ENCODE assay signal across 17 mouse cellular contexts in genomic region chr16:50026100-50026884, GRCm38 (mm10).
DNase-seq lines count a peak whose midpoint lies in the region; ATAC-seq lines count a peak whose summit lies in the region.
"Had no signal": no experiment of that assay in that cellular context is flagged by ENCODE, and none has a peak within 500 bp of the region (broad histone marks: within the 10 kb centered on the region; RNA-seq: fewer than 3 reads in every experiment).

No protein-coding gene starts in this region.

- H3K27ac ChIP-seq in forebrain, embryonic 14.5 days (ENCODE audit: low read depth, low read length): no peak overlapping the region
- no peak overlapping the region for H3K27ac ChIP-seq in forebrain, embryonic 10.5 days
- H3K27ac ChIP-seq in limb, embryonic 10.5 days: 0 out of 2 replicates have a peak overlapping the region, but pooled peaks have one; percentile 14
- H3K27ac ChIP-seq: heart, adult 2 months; kidney, postnatal 0 days; limb, embryonic 15.5 days; lung, embryonic 15.5 days; midbrain, embryonic 12.5 days had no signal

- no peak overlapping the region for H3K9ac ChIP-seq in forebrain, embryonic 14.5 days (ENCODE audit: low read length)
- H3K9ac ChIP-seq: limb, embryonic 15.5 days; lung, embryonic 15.5 days; midbrain, embryonic 12.5 days had no signal

- no peak overlapping the region for H3K4me2 ChIP-seq in forebrain, embryonic 14.5 days (ENCODE audit: low read length)
- H3K4me2 ChIP-seq: limb, embryonic 15.5 days; lung, embryonic 15.5 days; midbrain, embryonic 12.5 days had no signal

- no peaks in the 10 kb centered on the region for H3K9me3 ChIP-seq in forebrain, embryonic 14.5 days (replicated peaks; ENCODE audit: control insufficient read depth, low read length)
- no peaks in the 10 kb centered on the region; the same call in 1 of the 2 replicates for H3K9me3 ChIP-seq in forebrain, embryonic 10.5 days
- H3K9me3 ChIP-seq in limb, embryonic 10.5 days (replicated peaks): no peaks in the 10 kb centered on the region
- H3K9me3 ChIP-seq: limb, embryonic 15.5 days; lung, embryonic 15.5 days; midbrain, embryonic 12.5 days had no signal

- peaks cover 7% of the 10 kb centered on the region; the same call in 1 of the 2 replicates for H3K4me1 ChIP-seq in forebrain, embryonic 14.5 days (ENCODE audit: control insufficient read depth, insufficient read depth, low read length)
- H3K4me1 ChIP-seq in forebrain, embryonic 10.5 days: peaks cover 17% of the 10 kb centered on the region
- H3K4me1 ChIP-seq in limb, embryonic 10.5 days: peaks cover 25% of the 10 kb centered on the region

- no peak for DNase-seq in forebrain, embryonic 14.5 days (ENCODE audit: low spot score)
- DNase-seq in forebrain, embryonic 10.5 days (ENCODE audit: extremely low spot score, low spot score): no peak
- DNase-seq in thymus, postnatal 4 days: peak; percentile 19
- DNase-seq in thymus, adult 18-20 months: no peak
- DNase-seq in limb, embryonic 10.5 days (ENCODE audit: low spot score): no peak
- no peak for DNase-seq in urinary bladder, postnatal 14 days (ENCODE audit: low spot score)
- no peak for DNase-seq in adipocyte (ENCODE audit: low spot score)
- DNase-seq in layer of hippocampus, adult 8-10 months (ENCODE audit: low spot score in 2 of 2): no peak
- DNase-seq: cerebellum, adult 9-11 months; heart, adult 2 months; heart, postnatal 14 days had no signal

- H3K27me3 ChIP-seq in forebrain, embryonic 14.5 days (replicated peaks; ENCODE audit: control insufficient read depth, insufficient read depth, low read length): no peaks in the 10 kb centered on the region
- no peaks in the 10 kb centered on the region for H3K27me3 ChIP-seq in forebrain, embryonic 10.5 days (ENCODE audit: poor library complexity, severe bottlenecking)
- no peaks in the 10 kb centered on the region for H3K27me3 ChIP-seq in limb, embryonic 10.5 days (ENCODE audit: low read depth, poor library complexity, severe bottlenecking)
- H3K27me3 ChIP-seq: limb, embryonic 15.5 days; lung, embryonic 15.5 days; midbrain, embryonic 12.5 days; Patski had no signal

- WGBS in forebrain, embryonic 14.5 days: 22% methylated on average over 3 of the region's 3 CpGs
- WGBS in forebrain, embryonic 10.5 days: 21% methylated on average over 3 of the region's 3 CpGs
- WGBS in limb, embryonic 10.5 days: 11% methylated on average over 3 of the region's 3 CpGs

- peak; percentile 71 for ATAC-seq in forebrain, embryonic 14.5 days
- ATAC-seq: inflammation-experienced regulatory T-cells, adult 6 months; Patski had no signal

- H3K4me3 ChIP-seq in forebrain, embryonic 14.5 days (ENCODE audit: low read depth, low read length): no peak overlapping the region
- no peak overlapping the region for H3K4me3 ChIP-seq in forebrain, embryonic 10.5 days
- no peak overlapping the region for H3K4me3 ChIP-seq in limb, embryonic 10.5 days
- H3K4me3 ChIP-seq: heart, adult 2 months; limb, embryonic 15.5 days; lung, embryonic 15.5 days; midbrain, embryonic 12.5 days had no signal

- no peaks in the 10 kb centered on the region for H3K36me3 ChIP-seq in forebrain, embryonic 14.5 days (ENCODE audit: control insufficient read depth, insufficient read depth, low read length)
- H3K36me3 ChIP-seq in forebrain, embryonic 10.5 days (replicated peaks): no peaks in the 10 kb centered on the region
- H3K36me3 ChIP-seq in limb, embryonic 10.5 days: no peaks in the 10 kb centered on the region
- H3K36me3 ChIP-seq: limb, embryonic 15.5 days; lung, embryonic 15.5 days; midbrain, embryonic 12.5 days had no signal
